Mouse (Mus musculus) liver, embryonic 11.5 days (tissue): ENCODE results near the gene Cyb5d1. TPM values are rescaled to one million over a fixed set of nuclear protein-coding genes. Genes with fewer than 3 reads are reported as not detected.
A peak's percentile ranks its signal among the peaks of the same experiment; 100 is the strongest.
"Not testable (repeated sequence)": the region's sequence is repeated elsewhere in the genome, so short reads cannot be mapped to it uniquely, and the experiment has no call there.

Source experiments
- ATAC-seq: fragments of 200-750 bp; cut with Nextera tagmentation; replicated peaks from 2 replicates; pipeline ENCODE4 v1.8.0; 2017; ENCODE audit warnings: moderate number of reproducible peaks, mild to moderate bottlenecking, moderate TSS enrichment, moderate library complexity; ENCODE audit not compliant: low FRiP score
- DNase-seq: peaks from one replicate; pipeline ENCODE4 v3.0.0-alpha.2; 2017; ENCODE audit warnings: low spot score
- H3K27ac ChIP-seq: fragments of 300-500 bp; sonication (generic); 2 replicates; pipeline ENCODE4 v1.5.1; 2014; ENCODE audit warnings: mild to moderate bottlenecking, low read depth, low read length, control low read depth
- H3K27me3 ChIP-seq: fragments of 300-500 bp; sonication (generic); replicated peaks from 2 replicates; pipeline ENCODE4 v1.6.1; 2014; ENCODE audit warnings: low read length, mixed read lengths; ENCODE audit not compliant: control insufficient read depth, insufficient read depth
- H3K36me3 ChIP-seq: fragments of 300-500 bp; sonication (generic); 2 replicates; pipeline ENCODE4 v1.6.1; 2014; ENCODE audit warnings: mild to moderate bottlenecking, low read length, moderate library complexity, mixed read lengths; ENCODE audit not compliant: control insufficient read depth, insufficient read depth
- H3K4me1 ChIP-seq: fragments of 300-500 bp; sonication (generic); replicated peaks from 2 replicates; pipeline ENCODE4 v1.6.1; 2014; ENCODE audit warnings: low read length, mixed read lengths; ENCODE audit not compliant: control insufficient read depth, insufficient read depth
- H3K4me2 ChIP-seq: fragments of 300-500 bp; sonication (generic); 2 replicates; pipeline ENCODE4 v1.6.1; 2014; ENCODE audit warnings: mild to moderate bottlenecking, control low read depth, moderate library complexity
- H3K4me3 ChIP-seq: fragments of 300-500 bp; sonication (generic); 2 replicates; pipeline ENCODE4 v1.5.1; 2014; ENCODE audit warnings: low read depth, low read length, control low read depth
- H3K9ac ChIP-seq: fragments of 300-500 bp; sonication (generic); 2 replicates; pipeline ENCODE4 v1.6.1; 2014; ENCODE audit warnings: low read depth, low read length, control low read depth
- H3K9me3 ChIP-seq: fragments of 300-500 bp; sonication (generic); 2 replicates; pipeline ENCODE4 v1.6.1; 2016; ENCODE audit warnings: low read length, inconsistent platforms, mixed read lengths; ENCODE audit not compliant: control insufficient read depth
- WGBS: fragments of 180-500 bp; shearing (Covaris S2); extraction: QIAGEN DNeasy Blood & Tissue Kit; methylation state at CpG from one replicate; pipeline ENCODE4 v1.1.7; 2014; 5-methylcytosine and 5-hydroxymethylcytosine counted together
- polyA plus RNA-seq: library from polyadenylated mRNA; unstranded; fragments of >200 nt; fragmentation: Nextera tagmentation; extraction: Ambion mirVana; gene quantifications from 2 replicates; pipeline ENCODE4 v1.2.1, GENCODE M21; 2014

Cyb5d1 gene
- polyA plus RNA-seq: 19.7 and 19.9 TPM in 2 replicates

DNA sequence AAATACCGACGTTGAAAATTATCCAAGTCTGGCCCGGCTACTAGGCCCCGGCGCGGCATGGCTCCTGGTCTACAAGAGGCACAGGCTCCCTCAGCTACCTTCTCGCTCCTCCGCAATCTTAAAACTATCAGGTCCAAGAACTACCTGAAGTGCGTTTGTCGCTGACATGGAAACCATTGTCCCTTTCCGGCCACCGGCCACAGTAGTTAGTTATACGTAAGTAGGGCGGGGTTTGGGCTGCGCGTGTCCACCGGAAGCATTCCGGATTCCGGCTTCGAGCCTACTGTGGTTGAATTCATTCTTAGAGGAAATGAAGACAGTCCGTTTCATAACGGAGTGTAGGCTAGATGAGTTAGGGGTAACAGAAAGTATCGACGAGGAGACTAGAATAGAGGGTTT, at the start of gene Cyb5d1, which contains the start of gene Naa38:
Gene Cyb5d1, minus strand, starts transcription at position 397 of the 399 bp plus-strand sequence.
Gene Naa38, plus strand, starts transcription at position 253 of the 399 bp plus-strand sequence.
- H3K27ac ChIP-seq: peak within 1 kb of the TSS; percentile 93
- DNase-seq: peak; percentile 86
- peak within 1 kb of the TSS; percentile 77 for H3K4me3 ChIP-seq
- H3K4me2 ChIP-seq: peak within 1 kb of the TSS; percentile 96
- WGBS: under 1% methylated on average over 24 of the region's 24 CpGs
- ATAC-seq: peak; percentile 76
- peaks cover 41% of the 10 kb centered on the region for H3K4me1 ChIP-seq
- H3K9me3 ChIP-seq, H3K36me3 ChIP-seq, H3K27me3 ChIP-seq: not testable (repeated sequence)
- peak within 1 kb of the TSS; percentile 83 for H3K9ac ChIP-seq

DNA sequence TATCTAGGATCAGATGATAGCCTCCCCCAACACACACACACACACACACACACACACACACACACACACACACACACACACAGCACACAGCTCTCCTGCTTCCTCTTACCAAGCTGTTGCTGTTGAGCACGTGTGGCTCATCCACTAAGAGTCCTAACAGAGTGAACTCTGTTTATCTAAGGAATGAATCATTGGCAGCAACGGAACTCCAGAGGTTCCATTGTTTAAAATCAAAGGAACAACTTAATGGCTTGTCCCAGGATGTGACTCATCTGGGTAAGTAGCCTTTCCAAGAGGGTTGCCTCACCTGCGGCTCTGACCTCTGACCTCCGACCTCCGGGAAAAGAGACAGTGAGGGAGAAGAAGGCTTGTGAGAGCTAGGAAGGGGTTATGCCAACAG, 47.9 kb upstream of the Cyb5d1 start:
- ATAC-seq: no peak
- no peak overlapping the region for H3K4me3 ChIP-seq
- no peak for DNase-seq
- no peaks in the 10 kb centered on the region for H3K27me3 ChIP-seq
- 30% methylated on average over 5 of the region's 5 CpGs for WGBS
- H3K4me1 ChIP-seq: peaks cover 6% of the 10 kb centered on the region; the same call in 1 of the 2 replicates
- no peak overlapping the region for H3K9ac ChIP-seq
- no peak overlapping the region for H3K27ac ChIP-seq
- H3K4me2 ChIP-seq: no peak overlapping the region
- H3K9me3 ChIP-seq: no peaks in the 10 kb centered on the region
- no peaks in the 10 kb centered on the region for H3K36me3 ChIP-seq

DNA sequence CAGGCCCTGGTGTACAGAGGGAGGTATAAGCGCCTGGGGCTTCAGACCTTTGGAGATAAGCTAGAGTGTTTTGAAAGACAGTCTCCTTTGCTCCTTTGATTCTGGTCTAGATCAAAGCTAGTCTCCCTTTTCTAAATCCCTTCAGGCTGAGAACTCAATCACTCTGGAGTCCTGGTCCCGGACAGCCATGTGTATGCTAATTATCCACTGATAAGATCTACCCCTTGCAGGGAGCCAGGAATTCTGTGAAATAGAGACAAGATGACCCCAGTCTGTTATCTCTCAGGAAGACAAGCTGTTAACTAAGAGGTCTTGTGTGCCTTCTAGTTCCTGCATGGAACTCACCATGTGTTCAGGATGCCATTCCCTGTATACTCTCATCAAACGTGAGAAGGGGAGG, 41.9 kb upstream of the Cyb5d1 start:
- DNase-seq (no peak), ATAC-seq (no peak)
- Histone ChIP-seq H3K9ac (no peak overlapping the region), H3K27ac (no peak overlapping the region), H3K36me3 (no peaks in the 10 kb centered on the region), H3K9me3 (no peaks in the 10 kb centered on the region), H3K4me3 (no peak overlapping the region), H3K27me3 (0 out of 2 replicates have a peak, but pooled peaks cover 5% of the 10 kb centered on the region), H3K4me1 (no peaks in the 10 kb centered on the region), H3K4me2 (no peak overlapping the region)
- 27% methylated on average over 3 of the region's 3 CpGs for WGBS

DNA sequence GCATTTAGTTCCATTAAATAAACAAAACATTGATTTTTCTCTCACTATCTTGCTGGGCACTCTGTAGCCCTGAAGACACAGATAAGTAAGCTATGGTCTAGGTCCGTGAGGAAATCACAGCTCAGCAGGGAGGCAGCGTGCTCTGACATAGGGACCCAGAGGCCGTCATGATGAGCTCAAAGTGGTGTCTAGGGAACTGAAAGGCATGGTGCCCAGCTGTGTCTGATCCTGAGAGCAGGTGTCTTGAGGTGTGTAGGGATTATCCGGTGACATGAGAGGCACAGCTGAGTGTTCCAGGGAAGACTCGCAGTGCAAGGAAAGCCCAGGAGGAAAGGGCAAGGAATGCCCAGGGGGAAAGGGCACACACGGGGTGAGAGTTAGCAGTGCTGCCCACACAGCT, 37.8 kb upstream of the Cyb5d1 start:
- WGBS: 62% methylated on average over 6 of the region's 6 CpGs

DNA sequence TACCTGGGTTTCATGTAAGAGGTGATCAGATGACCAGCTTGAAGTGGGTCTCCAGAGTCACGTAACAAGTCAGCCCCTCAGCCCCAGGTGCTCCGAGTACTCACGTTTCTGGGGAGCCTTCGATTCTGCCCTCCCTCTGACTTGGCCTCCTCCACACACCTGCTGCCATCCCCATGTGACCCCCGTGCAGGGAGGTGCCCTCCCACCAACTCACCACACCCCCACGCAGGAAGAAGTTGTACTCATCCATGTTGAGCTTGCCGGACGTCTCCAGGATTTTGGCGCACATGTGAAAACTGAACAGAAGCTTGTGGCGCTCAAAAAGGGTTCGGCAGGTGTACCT, 37.2 kb upstream of the Cyb5d1 start:
- H3K9me3 ChIP-seq: no peaks in the 10 kb centered on the region
- no peak for ATAC-seq
- 71% methylated on average over 11 of the region's 11 CpGs for WGBS

More for the DNA sequence above, 37.8 kb upstream of the Cyb5d1 start:
- no peak for DNase-seq
- no peaks in the 10 kb centered on the region for H3K9me3 ChIP-seq
- ATAC-seq: no peak
- H3K4me3 ChIP-seq: no peak overlapping the region
- no peak overlapping the region for H3K9ac ChIP-seq
- H3K36me3 ChIP-seq: no peaks in the 10 kb centered on the region
- H3K27me3 ChIP-seq: 0 out of 2 replicates have a peak, but pooled peaks cover 5% of the 10 kb centered on the region
- no peak overlapping the region for H3K4me2 ChIP-seq
- peaks cover 11% of the 10 kb centered on the region for H3K4me1 ChIP-seq
- no peak overlapping the region for H3K27ac ChIP-seq

DNA sequence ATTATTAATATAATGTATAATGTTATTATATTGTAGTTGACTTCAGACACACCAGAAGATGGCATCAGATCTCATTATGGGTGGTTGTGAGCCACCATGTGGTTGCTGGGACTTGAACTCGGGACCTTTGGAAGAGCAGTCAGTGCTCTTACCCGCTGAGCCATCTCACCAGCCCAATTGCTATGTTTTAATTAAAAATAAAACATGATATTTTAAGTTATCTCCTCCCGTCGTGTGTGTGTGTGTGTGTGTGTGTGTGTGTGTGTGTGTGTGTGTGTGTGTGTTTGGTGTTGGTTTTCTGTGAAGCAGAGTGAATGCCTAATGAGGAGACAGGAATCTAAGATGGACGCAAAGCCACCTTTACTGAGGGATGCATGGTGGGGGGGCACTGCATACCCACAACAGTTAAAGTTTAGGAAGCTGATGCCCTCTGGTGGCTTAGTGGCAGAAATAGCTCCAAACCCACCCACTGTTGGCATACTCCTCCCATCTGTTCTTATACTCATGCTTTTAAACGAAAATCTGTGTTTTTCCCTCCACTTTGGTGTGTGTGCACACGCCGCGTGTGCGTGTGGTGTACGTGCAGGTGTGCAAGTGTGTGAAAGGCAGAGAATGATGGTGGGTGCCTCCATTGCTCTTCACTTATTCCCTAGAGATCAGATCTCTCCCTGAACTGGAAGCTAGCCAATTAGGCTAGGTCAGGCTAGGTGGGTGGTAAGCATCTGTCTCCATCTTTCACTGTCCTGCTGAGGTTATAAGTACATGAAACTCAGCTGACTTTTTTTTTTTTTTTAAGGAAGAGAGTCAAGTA, 36.6 kb upstream of the Cyb5d1 start:
- no peak overlapping the region for H3K27ac ChIP-seq
- no peak overlapping the region for H3K4me2 ChIP-seq
- WGBS: 40% methylated on average over 11 of the region's 11 CpGs
- H3K9ac ChIP-seq: no peak overlapping the region
- H3K9me3 ChIP-seq: no peaks in the 10 kb centered on the region
- H3K4me1 ChIP-seq: peaks cover 11% of the 10 kb centered on the region
- no peak overlapping the region for H3K4me3 ChIP-seq
- 0 out of 2 replicates have a peak, but pooled peaks have one; percentile 47 for ATAC-seq
- peak; percentile 51 for DNase-seq
- no peaks in the 10 kb centered on the region for H3K36me3 ChIP-seq
- H3K27me3 ChIP-seq: 0 out of 2 replicates have a peak, but pooled peaks cover 5% of the 10 kb centered on the region

More for the DNA sequence above, 37.2 kb upstream of the Cyb5d1 start:
- Histone ChIP-seq H3K4me3 (no peak overlapping the region), H3K4me2 (no peak overlapping the region), H3K9ac (no peak overlapping the region), H3K4me1 (peaks cover 11% of the 10 kb centered on the region), H3K27ac (no peak overlapping the region), H3K27me3 (0 out of 2 replicates have a peak, but pooled peaks cover 5% of the 10 kb centered on the region), H3K36me3 (no peaks in the 10 kb centered on the region)
- no peak for DNase-seq

DNA sequence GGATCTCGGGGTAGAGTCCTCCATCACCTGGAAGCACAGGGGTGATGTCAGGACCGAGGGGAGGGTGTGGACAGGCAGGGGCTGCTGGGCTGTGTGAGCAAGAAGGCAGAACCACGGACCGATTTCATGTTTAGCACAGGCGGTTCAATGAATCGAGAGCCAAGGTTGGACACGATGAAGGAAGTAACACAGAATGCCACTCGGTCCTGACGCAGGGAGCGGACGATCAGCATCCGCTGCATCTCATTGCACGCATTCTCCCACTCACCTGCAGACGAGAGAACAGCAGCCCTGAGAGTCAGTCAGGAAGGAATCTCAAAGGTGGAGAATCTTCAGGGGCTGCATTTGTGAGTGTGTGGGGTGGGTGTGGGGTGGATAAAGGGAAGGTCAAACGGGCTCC, 35.2 kb upstream of the Cyb5d1 start:
- H3K9me3 ChIP-seq: no peaks in the 10 kb centered on the region
- H3K27me3 ChIP-seq: 0 out of 2 replicates have a peak, but pooled peaks cover 5% of the 10 kb centered on the region
- H3K36me3 ChIP-seq: no peaks in the 10 kb centered on the region
- ATAC-seq: no peak
- H3K4me1 ChIP-seq: peaks cover 16% of the 10 kb centered on the region
- H3K4me2 ChIP-seq: no peak overlapping the region
- no peak overlapping the region for H3K4me3 ChIP-seq
- H3K9ac ChIP-seq: no peak overlapping the region
- DNase-seq: no peak
- no peak overlapping the region for H3K27ac ChIP-seq
- 89% methylated on average over 15 of the region's 15 CpGs for WGBS

DNA sequence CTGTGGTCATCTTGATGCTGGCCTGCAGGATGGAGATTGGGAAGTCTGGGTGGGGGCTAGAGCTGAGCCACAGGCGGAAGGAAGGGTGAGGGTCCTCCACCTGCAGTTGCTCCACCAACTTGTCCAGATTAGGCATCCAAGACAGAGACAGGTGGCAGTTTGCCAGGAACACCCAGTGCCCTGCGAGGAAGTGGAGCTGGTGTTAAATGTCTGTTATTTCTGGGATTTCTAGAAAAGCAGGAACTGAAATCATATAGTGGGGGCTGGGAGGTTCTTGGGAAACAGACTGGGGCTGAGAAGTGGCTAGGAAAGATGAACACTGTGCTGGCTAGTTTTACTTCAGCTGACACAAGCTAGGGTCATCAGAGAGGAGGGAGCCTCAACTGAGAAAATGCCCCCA, 33.9 kb upstream of the Cyb5d1 start:
- Histone ChIP-seq H3K4me1 (peaks cover 16% of the 10 kb centered on the region), H3K36me3 (no peaks in the 10 kb centered on the region), H3K9ac (no peak overlapping the region), H3K4me3 (no peak overlapping the region), H3K27me3 (0 out of 2 replicates have a peak, but pooled peaks cover 3% of the 10 kb centered on the region), H3K4me2 (no peak overlapping the region), H3K27ac (no peak overlapping the region), H3K9me3 (no peaks in the 10 kb centered on the region)
- ATAC-seq (no peak), DNase-seq (no peak)
- WGBS: 37% methylated on average over 2 of the region's 2 CpGs

DNA sequence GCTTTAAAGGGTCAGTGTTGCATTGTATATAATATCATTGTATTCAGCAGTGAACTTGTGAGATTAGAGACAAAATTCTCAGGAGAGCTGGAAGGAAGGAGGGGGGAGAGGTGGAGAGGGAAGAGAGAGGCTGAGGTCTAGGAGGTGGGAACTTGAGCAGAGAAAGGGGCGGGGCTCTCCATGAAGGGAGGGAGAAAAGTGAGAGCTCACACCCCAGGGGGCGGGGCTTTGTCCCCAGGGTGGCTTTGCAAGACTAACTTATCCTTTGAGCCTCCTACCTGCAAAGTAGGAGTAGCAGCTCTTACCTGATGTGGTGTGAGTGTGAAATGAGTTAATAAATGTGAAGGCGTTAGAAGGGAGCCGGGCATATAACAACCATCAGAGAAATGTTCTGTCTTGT, 33.3 kb upstream of the Cyb5d1 start:
- Histone ChIP-seq H3K4me3 (no peak overlapping the region), H3K27ac (no peak overlapping the region), H3K9ac (no peak overlapping the region), H3K9me3 (no peaks in the 10 kb centered on the region), H3K27me3 (0 out of 2 replicates have a peak, but pooled peaks cover 3% of the 10 kb centered on the region), H3K4me2 (no peak overlapping the region), H3K36me3 (no peaks in the 10 kb centered on the region), H3K4me1 (peaks cover 19% of the 10 kb centered on the region)
- ATAC-seq (no peak), DNase-seq (peak; percentile 40)
- 18% methylated on average over 4 of the region's 4 CpGs for WGBS
